Mouse (Mus musculus): ENCODE data around the gene Tmprss5. TPM values are rescaled to one million over a fixed set of nuclear protein-coding genes. Genes with fewer than 3 reads are reported as not detected.

Tmprss5 gene
- 0.47 and 0.53 TPM in 2 replicates for polyA plus RNA-seq (2012; rRNA removed)
- polyA plus RNA-seq (2014; fragmentation: Nextera tagmentation; extraction: Ambion mirVana): 0.23 and 0.47 TPM in 2 replicates

DNA sequence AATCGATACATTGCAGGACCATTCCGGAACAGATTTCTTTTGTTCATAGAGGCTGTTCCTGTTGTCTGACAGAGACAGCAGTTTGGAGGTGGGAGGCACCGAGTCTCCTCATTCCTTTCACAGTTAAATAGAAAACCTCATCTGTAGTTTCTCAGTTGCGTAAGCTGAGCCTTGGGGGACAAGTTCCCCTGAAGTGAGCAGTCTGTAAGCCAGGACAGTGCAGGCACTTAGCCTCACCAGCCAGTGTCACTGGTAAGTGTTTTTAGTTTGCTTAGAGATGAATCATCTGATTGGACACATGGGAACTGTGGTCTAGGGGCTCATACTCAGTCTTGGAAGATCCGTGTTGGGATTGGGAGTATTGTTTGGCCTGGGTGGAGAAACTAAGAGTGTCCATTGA is at the start of gene Tmprss5:
Gene Tmprss5 (plus strand): TSS at position 154 of the 400 bp plus-strand sequence.
- Histone ChIP-seq H3K9me3 (ENCODE audit: control insufficient read depth, low read length) (no peaks in the 10 kb centered on the region), H3K4me2 (replicated peaks; ENCODE audit: low read depth, low read length, severe bottlenecking) (no peak within 1 kb of the TSS), H3K27ac (replicated peaks; ENCODE audit: low read depth, low read length) (no peak within 1 kb of the TSS), H3K36me3 (ENCODE audit: control insufficient read depth, insufficient read depth, low read length) (peaks cover 48% of the 10 kb centered on the region), H3K4me3 (replicated peaks; ENCODE audit: low read length) (no peak within 1 kb of the TSS), H3K4me1 (ENCODE audit: control insufficient read depth, insufficient read depth, low read length) (no peaks in the 10 kb centered on the region), H3K27me3 (ENCODE audit: control insufficient read depth, insufficient read depth, low read length) (no peaks in the 10 kb centered on the region), H3K9ac (ENCODE audit: low read depth, low read length, severe bottlenecking) (no peak within 1 kb of the TSS)
- DNase-seq (ENCODE audit: low spot score) (no peak), ATAC-seq (ENCODE audit: low FRiP score, low read depth) (no peak)
- TF ChIP-seq POLR2A (IDR thresholded peaks at IDR 0.05; ENCODE audit: borderline replicate concordance, extremely low read depth, insufficient read depth, insufficient read length): no peak
- 64% methylated on average over 5 of the region's 5 CpGs for WGBS

DNA sequence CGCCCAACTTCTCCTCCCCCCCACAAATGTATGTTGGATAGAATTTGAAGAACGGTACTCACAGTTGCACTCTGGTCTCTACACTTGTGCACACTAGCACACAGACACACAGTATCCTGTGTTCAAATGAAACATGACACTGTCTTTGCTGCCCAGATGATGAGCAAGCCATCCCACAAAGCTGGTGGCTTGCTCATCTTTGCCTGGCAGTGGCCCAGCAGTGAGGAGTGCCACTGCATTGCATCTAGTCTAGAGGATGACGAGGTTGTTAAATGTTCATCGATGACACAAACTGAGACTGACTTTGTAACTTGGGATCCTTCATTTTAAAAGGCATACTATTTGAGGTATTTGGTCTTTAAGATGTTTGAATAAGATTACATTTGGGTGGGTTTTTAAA is 46.3 kb upstream of the Tmprss5 start:
- Histone ChIP-seq H3K36me3 (ENCODE audit: control insufficient read depth, insufficient read depth, low read length) (peaks cover 84% of the 10 kb centered on the region), H3K9me3 (ENCODE audit: control insufficient read depth, low read length) (no peaks in the 10 kb centered on the region), H3K27ac (replicated peaks; ENCODE audit: low read depth, low read length) (no peak overlapping the region), H3K4me2 (replicated peaks; ENCODE audit: low read depth, low read length, severe bottlenecking) (no peak overlapping the region), H3K4me1 (ENCODE audit: control insufficient read depth, insufficient read depth, low read length) (no peaks in the 10 kb centered on the region), H3K4me3 (replicated peaks; ENCODE audit: low read length) (no peak overlapping the region), H3K9ac (ENCODE audit: low read depth, low read length, severe bottlenecking) (no peak overlapping the region), H3K27me3 (ENCODE audit: control insufficient read depth, insufficient read depth, low read length) (no peaks in the 10 kb centered on the region)
- over 99% methylated on average over 4 of the region's 4 CpGs for WGBS
- TF ChIP-seq POLR2A (IDR thresholded peaks at IDR 0.05; ENCODE audit: borderline replicate concordance, extremely low read depth, insufficient read depth, insufficient read length): no peak
- ATAC-seq (ENCODE audit: low FRiP score, low read depth) (no peak), DNase-seq (ENCODE audit: low spot score) (no peak)

DNA sequence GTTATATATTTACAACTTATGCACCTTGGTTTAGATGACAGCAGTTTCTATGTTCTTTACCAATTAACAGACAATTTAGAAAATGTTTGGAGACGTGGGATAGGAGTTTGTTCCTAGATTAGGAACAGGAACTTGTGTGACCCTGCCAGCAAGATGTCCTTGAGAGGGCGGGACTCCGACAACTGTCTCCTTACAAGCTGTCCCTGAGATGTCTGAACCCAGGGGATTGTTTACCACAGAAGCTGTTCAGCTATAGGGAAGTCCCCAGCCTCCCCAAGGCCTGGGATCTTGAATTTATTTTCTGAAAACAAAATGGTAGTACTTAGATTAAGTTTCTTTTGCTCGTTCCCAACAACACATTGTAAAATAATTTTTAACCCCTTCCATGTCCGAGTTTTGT is 30.2 kb upstream of the Tmprss5 start:
- Histone ChIP-seq H3K4me3 (replicated peaks; ENCODE audit: low read length) (no peak overlapping the region), H3K4me1 (ENCODE audit: control insufficient read depth, insufficient read depth, low read length) (no peaks in the 10 kb centered on the region), H3K9ac (ENCODE audit: low read depth, low read length, severe bottlenecking) (no peak overlapping the region), H3K27me3 (ENCODE audit: control insufficient read depth, insufficient read depth, low read length) (no peaks in the 10 kb centered on the region), H3K27ac (replicated peaks; ENCODE audit: low read depth, low read length) (no peak overlapping the region), H3K36me3 (ENCODE audit: control insufficient read depth, insufficient read depth, low read length) (no peaks in the 10 kb centered on the region), H3K9me3 (ENCODE audit: control insufficient read depth, low read length) (no peaks in the 10 kb centered on the region), H3K4me2 (replicated peaks; ENCODE audit: low read depth, low read length, severe bottlenecking) (no peak overlapping the region)
- TF ChIP-seq POLR2A (IDR thresholded peaks at IDR 0.05; ENCODE audit: borderline replicate concordance, extremely low read depth, insufficient read depth, insufficient read length): no peak
- ATAC-seq (ENCODE audit: low FRiP score, low read depth): no peak
- no peak for DNase-seq (ENCODE audit: low spot score)
- 69% methylated on average over 5 of the region's 5 CpGs for WGBS

DNA sequence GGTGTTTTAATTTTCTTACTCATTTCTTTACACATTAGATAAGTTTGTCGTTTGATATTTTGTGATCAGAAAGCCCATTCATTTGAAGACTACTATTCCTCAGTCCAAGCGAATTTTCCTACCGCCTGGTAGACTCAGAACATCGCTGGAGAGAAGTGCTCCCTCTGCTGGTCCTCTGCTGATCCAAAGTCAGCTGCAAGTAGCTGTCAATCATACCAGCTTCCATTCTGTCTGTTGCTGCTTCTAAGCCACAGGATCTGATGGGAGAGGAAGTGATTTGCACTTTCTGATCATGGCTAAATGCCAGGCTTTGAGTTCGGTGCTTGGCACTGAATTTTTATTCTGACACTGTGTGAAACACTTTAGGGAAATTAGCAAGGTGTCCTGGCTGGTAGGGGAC is 29.7 kb upstream of the Tmprss5 start:
- H3K4me1 ChIP-seq (ENCODE audit: control insufficient read depth, insufficient read depth, low read length): peaks cover 3% of the 10 kb centered on the region
- H3K9me3 ChIP-seq (ENCODE audit: control insufficient read depth, low read length): no peaks in the 10 kb centered on the region
- H3K27ac ChIP-seq (replicated peaks; ENCODE audit: low read depth, low read length): no peak overlapping the region
- ATAC-seq (ENCODE audit: low FRiP score, low read depth): no peak
- no peak for TF ChIP-seq POLR2A (IDR thresholded peaks at IDR 0.05; ENCODE audit: borderline replicate concordance, extremely low read depth, insufficient read depth, insufficient read length)
- no peak overlapping the region for H3K9ac ChIP-seq (ENCODE audit: low read depth, low read length, severe bottlenecking)
- DNase-seq (ENCODE audit: low spot score): peak; percentile 78
- no peak overlapping the region for H3K4me2 ChIP-seq (replicated peaks; ENCODE audit: low read depth, low read length, severe bottlenecking)
- no peak overlapping the region for H3K4me3 ChIP-seq (replicated peaks; ENCODE audit: low read length)
- 11% methylated on average over 5 of the region's 5 CpGs for WGBS
- no peaks in the 10 kb centered on the region for H3K27me3 ChIP-seq (ENCODE audit: control insufficient read depth, insufficient read depth, low read length)
- H3K36me3 ChIP-seq (ENCODE audit: control insufficient read depth, insufficient read depth, low read length): no peaks in the 10 kb centered on the region

DNA sequence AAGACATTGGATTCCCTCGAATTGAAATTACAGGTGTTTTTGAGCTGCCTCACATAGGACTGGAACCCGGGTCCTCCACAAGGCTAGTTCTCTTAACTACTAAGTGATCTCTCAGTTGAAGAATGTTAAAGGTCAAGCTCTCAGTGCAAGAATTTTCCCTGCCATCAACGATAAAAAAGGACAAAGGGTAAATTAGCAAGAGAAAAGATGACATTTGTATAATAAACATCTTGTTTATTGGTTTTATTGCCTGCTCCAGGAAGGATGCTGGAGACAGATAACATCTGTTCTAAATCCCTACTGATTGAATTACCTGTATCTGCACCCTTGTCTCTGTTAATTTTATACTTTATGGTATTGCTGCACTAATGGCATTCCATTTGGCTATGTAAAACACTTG is 27.0 kb upstream of the Tmprss5 start:
- ATAC-seq (ENCODE audit: low FRiP score, low read depth): no peak
- 75% methylated on average over 3 of the region's 3 CpGs for WGBS
- Histone ChIP-seq H3K27me3 (ENCODE audit: control insufficient read depth, insufficient read depth, low read length) (no peaks in the 10 kb centered on the region), H3K9ac (ENCODE audit: low read depth, low read length, severe bottlenecking) (no peak overlapping the region), H3K9me3 (ENCODE audit: control insufficient read depth, low read length) (no peaks in the 10 kb centered on the region), H3K4me3 (replicated peaks; ENCODE audit: low read length) (no peak overlapping the region), H3K36me3 (ENCODE audit: control insufficient read depth, insufficient read depth, low read length) (peaks cover 14% of the 10 kb centered on the region), H3K4me1 (ENCODE audit: control insufficient read depth, insufficient read depth, low read length) (peaks cover 9% of the 10 kb centered on the region), H3K27ac (replicated peaks; ENCODE audit: low read depth, low read length) (no peak overlapping the region), H3K4me2 (replicated peaks; ENCODE audit: low read depth, low read length, severe bottlenecking) (no peak overlapping the region)
- no peak for DNase-seq (ENCODE audit: low spot score)
- TF ChIP-seq POLR2A (IDR thresholded peaks at IDR 0.05; ENCODE audit: borderline replicate concordance, extremely low read depth, insufficient read depth, insufficient read length): no peak
